Mouse (Mus musculus): ENCODE measurements around the gene Arhgef12. TPM values are rescaled to one million over a fixed set of nuclear protein-coding genes. Genes with fewer than 3 reads are reported as not detected.

Arhgef12 gene
- polyA plus RNA-seq, 1 experiment from 2014 or later = 14.0 TPM

GRCm38 (mm10) chr9:43070153-43070552 is 36.9 kb downstream of the Arhgef12 start:
- WGBS = 59% methylated on average over 2 of the region's 2 CpGs
- Histone ChIP-seq H3K27me3 (replicated peaks) (no peaks in the 10 kb centered on the region), H3K4me1 (peaks cover 15% of the 10 kb centered on the region)

GRCm38 (mm10) chr9:43067896-43068295 is 39.1 kb downstream of the Arhgef12 start:
- no peak overlapping the region for H3K4me3 ChIP-seq (replicated peaks)
- H3K4me2 ChIP-seq = no peak overlapping the region
- H3K27ac ChIP-seq = no peak overlapping the region
- peaks cover 15% of the 10 kb centered on the region for H3K4me1 ChIP-seq
- no peaks in the 10 kb centered on the region for H3K9me3 ChIP-seq
- 66% methylated on average over 3 of the region's 3 CpGs for WGBS
- no peaks in the 10 kb centered on the region for H3K27me3 ChIP-seq (replicated peaks)
- H3K9ac ChIP-seq = no peak overlapping the region
- H3K36me3 ChIP-seq = no peaks in the 10 kb centered on the region
- no peak for ATAC-seq (ENCODE audit: insufficient read depth, low FRiP score, low read depth)

More at GRCm38 (mm10) chr9:43070153-43070552, 36.9 kb downstream of the Arhgef12 start:
- Histone ChIP-seq H3K9me3 (no peaks in the 10 kb centered on the region), H3K36me3 (no peaks in the 10 kb centered on the region), H3K4me2 (no peak overlapping the region), H3K9ac (no peak overlapping the region), H3K4me3 (replicated peaks) (no peak overlapping the region), H3K27ac (no peak overlapping the region)
- no peak for ATAC-seq (ENCODE audit: insufficient read depth, low FRiP score, low read depth)

- WGBS = 84% methylated on average over 4 of the region's 4 CpGs
These were observed 41.8 kb downstream of the Arhgef12 start for GRCm38 (mm10) chr9:43065231-43065630.

GRCm38 (mm10) chr9:43061545-43061944 is 45.5 kb downstream of the Arhgef12 start:
- ATAC-seq (ENCODE audit: insufficient read depth, low FRiP score, low read depth) = no peak; the same call in 1 of the 2 replicates
- Histone ChIP-seq H3K27me3 (replicated peaks) (no peaks in the 10 kb centered on the region), H3K36me3 (no peaks in the 10 kb centered on the region), H3K9me3 (no peaks in the 10 kb centered on the region), H3K4me2 (no peak overlapping the region), H3K4me1 (0 out of 2 replicates have a peak, but pooled peaks cover 2% of the 10 kb centered on the region), H3K9ac (no peak overlapping the region), H3K27ac (no peak overlapping the region), H3K4me3 (replicated peaks) (no peak overlapping the region)
- WGBS = 41% methylated on average over 1 of the region's 1 CpGs

More at GRCm38 (mm10) chr9:43065231-43065630, 41.8 kb downstream of the Arhgef12 start:
- Histone ChIP-seq H3K36me3 (no peaks in the 10 kb centered on the region), H3K4me3 (replicated peaks) (no peak overlapping the region), H3K9ac (no peak overlapping the region), H3K4me1 (peaks cover 9% of the 10 kb centered on the region), H3K27me3 (replicated peaks) (no peaks in the 10 kb centered on the region), H3K9me3 (no peaks in the 10 kb centered on the region), H3K27ac (no peak overlapping the region), H3K4me2 (no peak overlapping the region)
- ATAC-seq (ENCODE audit: insufficient read depth, low FRiP score, low read depth) = no peak

DNA sequence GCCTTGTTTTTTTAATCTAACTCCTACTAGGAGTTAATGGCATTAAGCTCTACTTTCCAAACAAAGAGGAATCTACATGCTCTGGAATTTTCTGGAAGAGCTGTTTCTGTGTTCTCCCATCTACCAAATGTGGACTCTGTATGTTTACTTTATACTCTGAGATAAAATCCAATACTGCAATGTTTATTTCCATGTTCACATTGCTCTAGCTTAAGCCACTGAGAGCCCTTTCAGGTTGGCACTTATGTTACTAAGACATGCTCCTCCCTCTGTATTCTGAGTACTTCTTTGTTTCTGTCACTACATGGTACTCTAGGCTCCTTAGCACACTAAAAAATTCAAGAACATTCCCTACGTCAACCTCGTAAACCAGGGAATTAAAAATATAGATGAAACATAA is 56.6 kb downstream of the Arhgef12 start:
- no peak overlapping the region for H3K27ac ChIP-seq
- WGBS = 77% methylated on average over 2 of the region's 2 CpGs

DNA sequence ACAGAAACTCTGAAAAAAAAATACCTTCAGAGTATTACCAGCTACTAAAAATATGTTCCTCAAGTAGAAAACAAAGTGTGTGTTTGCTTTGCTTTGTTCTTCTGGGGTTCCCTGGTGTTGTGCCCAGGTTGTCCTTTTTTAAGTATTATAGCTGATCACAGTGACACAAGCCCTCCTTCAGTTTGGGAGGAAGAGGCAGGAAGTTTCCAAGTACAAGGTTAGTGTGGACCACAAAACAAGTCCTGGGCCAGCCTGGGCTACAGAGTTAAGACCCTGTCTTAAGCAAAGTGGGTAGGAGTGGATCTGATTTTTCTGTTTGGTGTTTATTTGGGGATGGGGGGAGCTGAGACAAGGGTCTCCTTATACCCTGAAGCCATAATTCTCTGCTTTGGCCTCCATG is 62.6 kb downstream of the Arhgef12 start:
- no peak overlapping the region for H3K4me2 ChIP-seq
- H3K27ac ChIP-seq = no peak overlapping the region
- no peaks in the 10 kb centered on the region for H3K9me3 ChIP-seq
- H3K27me3 ChIP-seq (replicated peaks) = no peaks in the 10 kb centered on the region
- peaks cover 4% of the 10 kb centered on the region; the same call in 1 of the 2 replicates for H3K4me1 ChIP-seq
- no peak for ATAC-seq (ENCODE audit: insufficient read depth, low FRiP score, low read depth)
- no peak overlapping the region for H3K4me3 ChIP-seq (replicated peaks)
- no peaks in the 10 kb centered on the region for H3K36me3 ChIP-seq
- H3K9ac ChIP-seq = no peak overlapping the region

More for the DNA sequence above, 56.6 kb downstream of the Arhgef12 start:
- Histone ChIP-seq H3K4me3 (replicated peaks) (no peak overlapping the region), H3K9me3 (no peaks in the 10 kb centered on the region), H3K4me2 (no peak overlapping the region), H3K4me1 (peaks cover 8% of the 10 kb centered on the region; the same call in 1 of the 2 replicates), H3K9ac (no peak overlapping the region), H3K36me3 (no peaks in the 10 kb centered on the region), H3K27me3 (replicated peaks) (no peaks in the 10 kb centered on the region)
- no peak for ATAC-seq (ENCODE audit: insufficient read depth, low FRiP score, low read depth)

GRCm38 (mm10) chr9:43038466-43038865 is 68.6 kb downstream of the Arhgef12 start:
- no peaks in the 10 kb centered on the region for H3K36me3 ChIP-seq
- no peak for ATAC-seq (ENCODE audit: insufficient read depth, low FRiP score, low read depth)

GRCm38 (mm10) chr9:43035208-43035607 is 71.8 kb downstream of the Arhgef12 start:
- no peaks in the 10 kb centered on the region for H3K27me3 ChIP-seq (replicated peaks)
- no peaks in the 10 kb centered on the region for H3K36me3 ChIP-seq
- no peak overlapping the region for H3K4me3 ChIP-seq (replicated peaks)
- H3K9ac ChIP-seq = no peak overlapping the region
- no peak for ATAC-seq (ENCODE audit: insufficient read depth, low FRiP score, low read depth)
- no peak overlapping the region for H3K4me2 ChIP-seq
- 0 out of 2 replicates have a peak overlapping the region, but pooled peaks have one; percentile 26 for H3K27ac ChIP-seq
- WGBS = 43% methylated on average over 4 of the region's 4 CpGs
- H3K4me1 ChIP-seq = no peaks in the 10 kb centered on the region
- H3K9me3 ChIP-seq = no peaks in the 10 kb centered on the region

More at GRCm38 (mm10) chr9:43038466-43038865, 68.6 kb downstream of the Arhgef12 start:
- H3K4me1 ChIP-seq = no peaks in the 10 kb centered on the region
- no peaks in the 10 kb centered on the region for H3K9me3 ChIP-seq
- no peaks in the 10 kb centered on the region for H3K27me3 ChIP-seq (replicated peaks)
- H3K9ac ChIP-seq = no peak overlapping the region
- 72% methylated on average over 8 of the region's 8 CpGs for WGBS
- no peak overlapping the region for H3K27ac ChIP-seq
- H3K4me3 ChIP-seq (replicated peaks) = no peak overlapping the region
- no peak overlapping the region for H3K4me2 ChIP-seq

GRCm38 (mm10) chr9:43034273-43034672 is 72.8 kb downstream of the Arhgef12 start:
- Histone ChIP-seq H3K9me3 (no peaks in the 10 kb centered on the region), H3K9ac (no peak overlapping the region), H3K36me3 (no peaks in the 10 kb centered on the region), H3K27me3 (replicated peaks) (no peaks in the 10 kb centered on the region), H3K4me3 (replicated peaks) (no peak overlapping the region), H3K27ac (no peak overlapping the region), H3K4me2 (no peak overlapping the region), H3K4me1 (no peaks in the 10 kb centered on the region)
- no peak for ATAC-seq (ENCODE audit: insufficient read depth, low FRiP score, low read depth)

DNA sequence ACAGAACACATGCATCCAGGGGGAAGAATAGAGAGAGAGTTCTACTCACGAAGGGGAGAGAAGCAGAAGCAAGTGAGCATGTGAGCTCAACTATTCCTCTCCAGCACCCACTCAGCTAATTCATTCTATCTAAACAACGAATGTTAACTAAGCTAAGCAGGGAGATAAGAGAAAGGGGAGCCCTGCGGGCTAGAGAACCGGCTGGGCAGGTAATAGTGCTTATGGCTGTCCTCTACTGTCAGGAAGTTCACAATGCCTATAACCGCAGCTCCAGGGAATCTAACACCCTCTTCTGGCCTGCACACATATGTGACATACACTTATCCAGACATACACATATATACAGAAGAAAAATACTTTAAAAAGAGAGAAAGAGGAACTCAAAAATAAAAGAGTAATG is 79.3 kb downstream of the Arhgef12 start:
- H3K27ac ChIP-seq = no peak overlapping the region; the same call in 1 of the 2 replicates
- H3K36me3 ChIP-seq = 0 out of 2 replicates have a peak, but pooled peaks cover 7% of the 10 kb centered on the region
- H3K4me2 ChIP-seq = no peak overlapping the region
- H3K27me3 ChIP-seq (replicated peaks) = no peaks in the 10 kb centered on the region
- H3K4me1 ChIP-seq = no peaks in the 10 kb centered on the region
- ATAC-seq (ENCODE audit: insufficient read depth, low FRiP score, low read depth) = no peak
- no peak overlapping the region for H3K4me3 ChIP-seq (replicated peaks)
- 43% methylated on average over 5 of the region's 5 CpGs for WGBS
- H3K9ac ChIP-seq = no peak overlapping the region
- H3K9me3 ChIP-seq = no peaks in the 10 kb centered on the region

GRCm38 (mm10) chr9:43021515-43022251 is 85.4 kb downstream of the Arhgef12 start:
- Histone ChIP-seq H3K4me3 (replicated peaks) (no peak overlapping the region), H3K9me3 (no peaks in the 10 kb centered on the region), H3K27ac (no peak overlapping the region), H3K4me2 (no peak overlapping the region), H3K36me3 (peaks cover 3% of the 10 kb centered on the region; the same call in 1 of the 2 replicates), H3K27me3 (replicated peaks) (no peaks in the 10 kb centered on the region), H3K9ac (no peak overlapping the region), H3K4me1 (no peaks in the 10 kb centered on the region)
- 74% methylated on average over 5 of the region's 5 CpGs for WGBS
- no peak for ATAC-seq (ENCODE audit: insufficient read depth, low FRiP score, low read depth)

DNA sequence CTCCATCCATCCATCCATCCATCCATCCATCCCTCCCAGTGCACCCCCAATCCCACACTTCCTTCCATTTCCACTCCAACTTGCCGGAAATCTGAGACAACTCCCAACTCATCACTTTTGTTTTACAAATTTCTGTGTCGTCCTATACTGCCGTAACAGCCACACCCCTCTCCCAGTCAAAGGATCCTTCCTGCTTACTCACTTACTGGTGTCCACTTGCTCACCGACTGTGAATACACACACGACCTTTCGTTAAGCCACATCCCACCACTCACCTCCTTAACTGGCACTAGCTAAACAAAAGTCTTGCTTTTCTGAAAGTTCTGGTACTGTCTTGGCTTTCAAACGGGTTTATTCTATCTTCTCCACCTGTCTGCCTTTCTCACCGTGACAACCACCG is 87.4 kb downstream of the Arhgef12 start:
- 93% methylated on average over 9 of the region's 9 CpGs for WGBS
- Histone ChIP-seq H3K4me1 (no peaks in the 10 kb centered on the region), H3K4me3 (replicated peaks) (no peak overlapping the region), H3K9me3 (no peaks in the 10 kb centered on the region), H3K4me2 (no peak overlapping the region), H3K27me3 (replicated peaks) (no peaks in the 10 kb centered on the region), H3K27ac (no peak overlapping the region), H3K36me3 (peaks cover 6% of the 10 kb centered on the region), H3K9ac (no peak overlapping the region)
- ATAC-seq (ENCODE audit: insufficient read depth, low FRiP score, low read depth) = no peak

Measured in stomach, embryonic 15.5 days (tissue).